Comparison of ENCODE assay signal across 22 mouse cellular contexts in the genomic region with DNA sequence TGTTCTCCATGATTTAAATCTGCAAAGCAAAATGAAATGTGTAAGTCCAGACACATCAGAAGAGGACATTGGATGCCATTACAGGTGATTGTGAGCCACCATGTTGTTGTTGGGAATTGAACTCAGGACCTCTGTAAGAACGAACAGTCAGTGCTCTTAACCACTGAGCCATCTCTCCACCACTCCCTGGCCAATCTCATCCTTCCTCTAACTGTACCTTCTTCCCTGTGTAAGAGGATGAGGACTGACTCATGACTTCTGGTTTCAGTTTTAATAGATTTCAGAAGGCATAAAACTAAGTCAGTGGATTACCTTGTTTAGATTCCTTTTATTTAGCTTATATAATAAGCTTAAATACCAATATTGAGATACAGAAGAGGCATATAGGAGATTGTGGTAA. TPM values are rescaled to one million over a fixed set of nuclear protein-coding genes. Genes with fewer than 3 reads are reported as not detected.
DNase-seq lines count a peak whose midpoint lies in the region; TF ChIP-seq lines count a peak whose summit lies in the region.
"Had no signal": no experiment of that assay in that cellular context is flagged by ENCODE, and none has a peak within 500 bp of the region (broad histone marks: within the 10 kb centered on the region; RNA-seq: fewer than 3 reads in every experiment).

No protein-coding gene starts in this region.

- H3K36me3 ChIP-seq in CH12.LX (replicated peaks in 1 of 2; ENCODE audit: control insufficient read depth in 1 of 2, insufficient read depth in 1 of 2, low read length in 1 of 2) (no peaks in the 10 kb centered on the region), MEL (ENCODE audit: control insufficient read depth in 1 of 2, insufficient read depth in 2 of 2, low read length in 2 of 2) (no peaks in the 10 kb centered on the region)
- H3K36me3 ChIP-seq: G1E had no signal

- in situ Hi-C loops in CH12.LX (cut with MboI; ENCODE audit: low pct_ligation_motif_present, low pct_unique_long_range_greater_than_20kb, low sequenced_read_pairs), result no loop called here

- dilution Hi-C loops in CH12.LX (cut with MboI; ENCODE audit: extremely low pct_ligation_motif_present, extremely low pct_unique_long_range_greater_than_20kb, low sequenced_read_pairs), result no loop called here

- TF ChIP-seq RAD21 in CH12.LX (IDR thresholded peaks at IDR 0.05; ENCODE audit: low read depth, low read length) (no peak), MEL (IDR thresholded peaks at IDR 0.05; ENCODE audit: low read depth, low read length) (no peak)

- H3K79me2 ChIP-seq in CH12.LX (replicated peaks; ENCODE audit: control insufficient read depth, extremely low read depth, insufficient read depth, poor library complexity, severe bottlenecking), result no peaks in the 10 kb centered on the region
- no peaks in the 10 kb centered on the region for H3K79me2 ChIP-seq in MEL (ENCODE audit: control insufficient read depth, insufficient read depth, low read length, poor library complexity)

- TF ChIP-seq POLR2A in CH12.LX (IDR thresholded peaks at IDR 0.05; ENCODE audit: low read depth, low read length) (no peak), MEL (IDR thresholded peaks at IDR 0.05; ENCODE audit: control insufficient read depth in 1 of 2, insufficient read depth in 1 of 2, low read depth in 1 of 2, low read length in 2 of 2, poor library complexity in 1 of 2) (no peak)

- H3K27ac ChIP-seq in CH12.LX (ENCODE audit: insufficient read depth, low read depth), result no peak overlapping the region
- no peak overlapping the region for H3K27ac ChIP-seq in MEL (ENCODE audit: control insufficient read depth, low read depth, low read length)

- no peaks in the 10 kb centered on the region for H3K27me3 ChIP-seq in CH12.LX (replicated peaks)
- H3K27me3 ChIP-seq in MEL (ENCODE audit: control insufficient read depth in 1 of 2, insufficient read depth in 2 of 2, low read length in 2 of 2), result peaks cover 2 to 7% of the 10 kb centered on the region in 2 experiments; a peak in 2 of 4 replicates
- H3K27me3 ChIP-seq: Patski had no signal

- TF ChIP-seq EP300 in CH12.LX (IDR thresholded peaks at IDR 0.05; ENCODE audit: low read length), result no peak
- no peak for TF ChIP-seq EP300 in MEL (IDR thresholded peaks at IDR 0.05; ENCODE audit: low read depth in 1 of 2, low read length in 2 of 2)

- TF ChIP-seq CTCF in CH12.LX (conservative IDR thresholded peaks at IDR 0.05 in 1 of 2, IDR thresholded peaks at IDR 0.05 in 1 of 2; ENCODE audit: low read depth in 2 of 2, low read length in 2 of 2), result no peak
- no peak for TF ChIP-seq CTCF in MEL (IDR thresholded peaks at IDR 0.05 in 2 of 3, conservative IDR thresholded peaks at IDR 0.05 in 1 of 3; ENCODE audit: control insufficient read depth in 1 of 3, insufficient read depth in 1 of 3, low read depth in 2 of 3, low read length in 3 of 3, poor library complexity in 1 of 3, severe bottlenecking in 1 of 3)

- 0 out of 4 replicates have a peak, but pooled peaks cover 0 to 3% of the 10 kb centered on the region in 2 experiments for H3K4me1 ChIP-seq in CH12.LX (ENCODE audit: control insufficient read depth in 1 of 2, insufficient read depth in 2 of 2)
- no peaks in the 10 kb centered on the region for H3K4me1 ChIP-seq in MEL (ENCODE audit: control insufficient read depth in 1 of 2, insufficient read depth in 2 of 2, low read length in 2 of 2)

- H3K9ac ChIP-seq in CH12.LX (ENCODE audit: insufficient read depth, low read depth), result no peak overlapping the region
- no peak overlapping the region for H3K9ac ChIP-seq in MEL (ENCODE audit: control insufficient read depth, low read depth, low read length, poor library complexity, severe bottlenecking)

- no peaks in the 10 kb centered on the region for H3K9me3 ChIP-seq in CH12.LX (replicated peaks; ENCODE audit: low read length)
- no peaks in the 10 kb centered on the region for H3K9me3 ChIP-seq in MEL (replicated peaks; ENCODE audit: insufficient read depth, low read length)

- H3K4me3 ChIP-seq in CH12.LX (replicated peaks in 1 of 3; ENCODE audit: low read depth in 2 of 3, low read length in 2 of 3, poor library complexity in 1 of 3) (no peak overlapping the region), MEL (ENCODE audit: control insufficient read depth in 1 of 2, insufficient read depth in 1 of 2, low read depth in 2 of 2, low read length in 2 of 2) (no peak overlapping the region)

- peak; percentile 21 for DNase-seq in heart, adult 11 months
- no peak for DNase-seq in heart, adult 9 months (ENCODE audit: low spot score in 2 of 2)
- DNase-seq in 416B (ENCODE audit: low read depth) (peak; percentile 50), CH12.LX (ENCODE audit: extremely low read depth) (no peak), MEL (ENCODE audit: low read depth, low spot score) (no peak)
- DNase-seq in neural tube, embryonic 10.5 days (ENCODE audit: extremely low spot score, low spot score), result no peak
- no peak for DNase-seq in right cerebral cortex, postnatal 36 days (ENCODE audit: low spot score in 2 of 2)
- DNase-seq in layer of hippocampus, adult 18-20 months (ENCODE audit: low spot score in 2 of 2), result no peak
- DNase-seq: adrenal gland, adult 2 months; adrenal gland, adult 8-10 months; adrenal gland, postnatal 10 days; adrenal gland, postnatal 14 days; adrenal gland, postnatal 25 days; adrenal gland, postnatal 36 days; B cell, adult 2 months; cerebellum, adult 11 months; cerebellum, adult 11-12 months; cerebellum, adult 18-20 months; cerebellum, adult 2 months; cerebellum, adult 8-10 months had no signal

- no peak overlapping the region for H3K4me2 ChIP-seq in CH12.LX (ENCODE audit: insufficient read depth, low read depth, poor library complexity, severe bottlenecking)

TF ChIP-seq in CH12.LX, 34 proteins besides CTCF, POLR2A, EP300 and RAD21:
- TF ChIP-seq E2F4 (IDR thresholded peaks at IDR 0.05; ENCODE audit: insufficient replicate concordance, low read depth, low read length) (no peak), TBP (conservative IDR thresholded peaks at IDR 0.05; ENCODE audit: low read depth, low read length) (peak; percentile 60; the same call in 1 of the 2 replicates), MAX (IDR thresholded peaks at IDR 0.05; ENCODE audit: low read length) (no peak), MXI1 (IDR thresholded peaks at IDR 0.05; ENCODE audit: low read depth, low read length) (no peak), ZC3H11A (IDR thresholded peaks at IDR 0.05; ENCODE audit: low read depth, low read length) (no peak), NRF1 (IDR thresholded peaks at IDR 0.05; ENCODE audit: low read depth, low read length) (no peak)

TF ChIP-seq in MEL, 35 proteins besides CTCF, POLR2A, EP300 and RAD21:
- TF ChIP-seq ELF1 (IDR thresholded peaks at IDR 0.05; ENCODE audit: low read depth, low read length) (no peak), TCF12 (IDR thresholded peaks at IDR 0.05; ENCODE audit: low read depth, low read length) (no peak), TBP (IDR thresholded peaks at IDR 0.05; ENCODE audit: low read depth, low read length) (peak; percentile 75)

RNA-seq across cellular contexts. Expression of a gene that starts 38.0 kb away (rescaled TPM):
- 0.38 and 0.42 TPM in 2 replicates for total RNA-seq in CH12.LX (2012; rRNA removed)
- total RNA-seq in CH12.LX (2014; rRNA removed), result 0.09 and 0.12 TPM in 2 replicates
- 0.30 and 0.33 TPM in 2 replicates for polyA plus RNA-seq in CH12.LX (2012; ENCODE audit: insufficient read length, low read depth)
- under 0.01 TPM in 1 of 2 replicates, not detected in the other for total RNA-seq in MEL (2012; rRNA removed)
- polyA plus RNA-seq in MEL (2012; ENCODE audit: insufficient read depth in 1 of 2, insufficient read length in 2 of 2, low read depth in 1 of 2, low replicate concordance in 2 of 2, missing spikeins in 1 of 2), result not detected
- total RNA-seq in layer of hippocampus, adult 18-20 months (2021), result 100 to 1,000 TPM; 130 TPM
- polyA plus RNA-seq: G1E had no signal

Comparison
In these comparisons a context has a peak if more than half of its experiments do, and no peak if none do; other contexts are left out.
1. DNase-seq: peak in heart, adult 11 months (single experiment) and 416B (single experiment); none in heart, adult 9 months (0 of 2), CH12.LX (single experiment), MEL (single experiment), neural tube, embryonic 10.5 days (single experiment), right cerebral cortex, postnatal 36 days (0 of 2) and layer of hippocampus, adult 18-20 months (0 of 2).
2. RNA of a gene that starts 38.0 kb away (total RNA-seq): 130 TPM in layer of hippocampus, adult 18-20 months; 0.09 to 0.42 TPM in CH12.LX and under 0.01 TPM in MEL; every median in the first group is over 10 times any median in the second.